Mouse (Mus musculus): ENCODE results near the gene Abat.
A peak's percentile ranks its signal among the peaks of the same experiment; 100 is the strongest.
"Not testable (repeated sequence)": the region's sequence is repeated elsewhere in the genome, so short reads cannot be mapped to it uniquely, and the experiment has no call there.

DNA sequence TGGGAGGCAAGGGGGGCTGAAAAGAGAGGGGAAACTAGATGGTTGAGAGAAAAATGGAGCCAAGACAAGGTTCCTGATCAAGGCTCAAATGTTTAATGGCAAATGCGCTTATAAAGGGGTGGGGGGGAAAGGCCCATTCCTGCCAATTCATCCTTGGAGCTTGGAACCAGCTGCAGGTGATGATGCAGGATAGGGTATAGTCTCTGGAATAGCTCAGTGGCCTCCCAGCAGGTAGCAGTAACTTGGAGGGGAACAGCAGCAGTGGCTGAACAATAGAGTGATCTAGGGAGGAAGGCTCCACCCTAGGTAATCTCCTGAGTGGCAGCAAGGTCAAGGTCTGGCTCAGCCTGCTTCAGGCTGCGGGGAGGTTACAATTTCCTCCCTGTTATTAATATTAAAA lies 41.5 kb downstream of the Abat start:
- not testable (repeated sequence) for TF ChIP-seq CTCF (conservative IDR thresholded peaks at IDR 0.05; ENCODE audit: low read length)
- TF ChIP-seq NANOG (IDR thresholded peaks at IDR 0.05; ENCODE audit: borderline replicate concordance, low read length): peak; percentile 47; the same call in 1 of the 2 replicates
